Mouse (Mus musculus) stomach, postnatal 0 days (tissue): ENCODE results near the gene Pex10. TPM values are rescaled to one million over a fixed set of nuclear protein-coding genes. Genes with fewer than 3 reads are reported as not detected.

Experiments
- ATAC-seq: fragments of 200-750 bp; cut with Nextera tagmentation; 2 replicates; pipeline ENCODE4 v1.8.0; 2017; ENCODE audit not compliant: low FRiP score, low TSS enrichment
- DNase-seq: peaks from one replicate; pipeline ENCODE4 v3.0.0-alpha.2; 2016; ENCODE audit warnings: low spot score
- H3K27ac ChIP-seq: fragments of 300-500 bp; sonication (generic); replicated peaks from 2 replicates; pipeline ENCODE4 v1.5.1; 2014; ENCODE audit warnings: mild to moderate bottlenecking, control low read depth
- H3K27me3 ChIP-seq: fragments of 300-500 bp; sonication (generic); 2 replicates; pipeline ENCODE4 v1.6.1; 2014; ENCODE audit warnings: low read length; ENCODE audit not compliant: control insufficient read depth, insufficient read depth
- H3K36me3 ChIP-seq: fragments of 300-500 bp; sonication (generic); 2 replicates; pipeline ENCODE4 v1.6.1; 2014; ENCODE audit warnings: low read length, mixed read lengths; ENCODE audit not compliant: control insufficient read depth, insufficient read depth
- H3K4me1 ChIP-seq: fragments of 300-500 bp; sonication (generic); replicated peaks from 2 replicates; pipeline ENCODE4 v1.6.1; 2014; ENCODE audit warnings: antibody characterized with exemption; ENCODE audit not compliant: control insufficient read depth, insufficient read depth
- H3K4me2 ChIP-seq: fragments of 300-500 bp; sonication (generic); replicated peaks from 2 replicates; pipeline ENCODE4 v1.6.1; 2014; ENCODE audit warnings: low read depth, mild to moderate bottlenecking, control low read depth, moderate library complexity
- H3K4me3 ChIP-seq: fragments of 300-500 bp; sonication (generic); 2 replicates; pipeline ENCODE4 v1.5.1; 2014; ENCODE audit warnings: low read depth, low read length, control low read depth
- H3K9ac ChIP-seq: fragments of 300-500 bp; sonication (generic); 2 replicates; pipeline ENCODE4 v1.6.1; 2014; ENCODE audit warnings: mild to moderate bottlenecking, low read length, control low read depth, mixed read lengths
- H3K9me3 ChIP-seq: fragments of 300-500 bp; sonication (generic); 2 replicates; pipeline ENCODE4 v1.6.1; 2016; ENCODE audit warnings: low read length; ENCODE audit not compliant: control insufficient read depth
- CTCF ChIP-seq: IDR thresholded peaks from 2 replicates; pipeline ENCODE4 v1.5.1; 2016; ENCODE audit warnings: antibody characterized with exemption, low read depth, mild to moderate bottlenecking, moderate library complexity
- EP300 ChIP-seq: optimal IDR thresholded peaks from 2 replicates; pipeline ENCODE3; 2016; ENCODE audit warnings: antibody characterized with exemption
- WGBS: fragments of 180-500 bp; shearing (Covaris S2); extraction: QIAGEN DNeasy Blood & Tissue Kit; methylation state at CpG from one replicate; pipeline ENCODE4 v1.1.7; 2014; 5-methylcytosine and 5-hydroxymethylcytosine counted together
- polyA plus RNA-seq: library from polyadenylated mRNA; unstranded; fragments of >200 nt; fragmentation: Nextera tagmentation; extraction: Ambion mirVana; gene quantifications from 2 replicates; pipeline ENCODE4 v1.2.1, GENCODE M21; 2015

The Pex10 gene
- polyA plus RNA-seq, 1 experiment from 2014 or later = 10.3 TPM

DNA sequence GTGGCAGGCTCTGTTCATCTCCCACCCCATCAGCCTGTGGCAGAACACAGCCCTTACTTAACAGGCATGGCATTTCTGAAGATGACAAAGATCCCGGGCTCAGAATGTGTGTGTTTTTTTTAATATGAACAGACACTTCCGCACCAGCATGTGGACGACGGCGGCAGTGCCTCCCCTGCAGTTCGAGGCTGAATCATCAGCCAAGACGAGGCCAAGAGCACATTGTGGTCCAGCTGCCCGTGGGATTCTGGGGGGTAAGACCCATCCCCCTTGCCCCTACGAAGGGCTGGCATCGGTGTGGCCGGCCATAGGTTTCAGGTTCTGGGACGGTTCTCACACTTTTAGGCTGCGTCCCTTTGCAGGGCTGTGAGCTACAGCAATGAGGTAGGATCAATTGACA lies 32.0 kb upstream of the Pex10 start:
- H3K4me3 ChIP-seq = no peak overlapping the region
- DNase-seq (no peak), ATAC-seq (no peak)
- TF ChIP-seq CTCF (no peak), EP300 (no peak)
- 68% methylated on average over 13 of the region's 13 CpGs for WGBS
- H3K27ac ChIP-seq = no peak overlapping the region
- H3K4me1 ChIP-seq = no peaks in the 10 kb centered on the region
- no peak overlapping the region for H3K4me2 ChIP-seq
- H3K9ac ChIP-seq = no peak overlapping the region
- H3K27me3 ChIP-seq = no peaks in the 10 kb centered on the region
- H3K36me3 ChIP-seq = no peaks in the 10 kb centered on the region
- no peaks in the 10 kb centered on the region for H3K9me3 ChIP-seq

DNA sequence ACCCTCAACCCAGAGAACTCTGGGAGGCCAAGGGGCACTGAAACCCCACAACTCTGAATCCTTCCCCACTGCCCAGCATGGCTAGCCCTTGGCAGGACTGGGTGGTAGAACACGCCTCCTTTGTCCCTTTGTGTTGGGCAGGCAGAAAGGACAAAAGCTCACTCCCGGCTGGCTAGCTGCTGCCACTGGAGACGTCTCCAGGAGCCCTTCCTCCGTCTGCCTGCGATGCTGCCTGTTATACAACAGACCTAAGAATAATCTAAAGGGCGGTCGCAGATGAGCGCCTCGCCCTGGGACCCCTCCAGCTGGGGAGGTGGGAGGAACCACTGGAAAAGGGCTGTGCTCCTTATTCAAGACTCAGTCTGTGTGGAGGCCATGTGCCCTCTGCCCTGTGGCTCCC lies 26.6 kb upstream of the Pex10 start:
- WGBS = 60% methylated on average over 9 of the region's 9 CpGs
- Histone ChIP-seq H3K9ac (no peak overlapping the region), H3K36me3 (no peaks in the 10 kb centered on the region), H3K4me3 (no peak overlapping the region), H3K4me2 (no peak overlapping the region), H3K9me3 (no peaks in the 10 kb centered on the region), H3K27ac (no peak overlapping the region), H3K27me3 (no peaks in the 10 kb centered on the region), H3K4me1 (no peaks in the 10 kb centered on the region)
- DNase-seq (no peak), ATAC-seq (no peak)
- TF ChIP-seq CTCF (no peak), EP300 (no peak)

DNA sequence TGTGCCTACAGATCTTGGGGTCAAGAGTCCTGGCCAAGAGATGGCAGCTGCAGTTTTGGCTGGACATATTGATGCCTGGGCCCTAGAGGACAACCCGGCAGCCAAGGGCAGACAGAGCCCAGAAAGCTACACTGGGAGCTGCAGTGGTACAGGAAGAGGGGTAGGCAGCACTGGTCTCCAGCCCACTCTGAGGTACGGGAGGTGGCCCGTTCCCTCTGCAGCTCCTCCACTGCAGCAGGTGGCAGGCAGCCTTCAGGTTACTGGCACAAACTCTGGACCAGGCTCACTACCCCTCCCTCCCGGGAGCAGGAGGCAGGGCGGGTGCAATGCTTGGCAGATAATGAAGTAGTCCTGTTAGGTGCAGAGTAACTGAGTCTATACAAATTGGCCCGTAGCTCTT lies 26.1 kb upstream of the Pex10 start:
- DNase-seq (no peak), ATAC-seq (no peak)
- H3K9me3 ChIP-seq = no peaks in the 10 kb centered on the region
- no peak overlapping the region for H3K9ac ChIP-seq
- 49% methylated on average over 6 of the region's 6 CpGs for WGBS
- no peak overlapping the region for H3K4me2 ChIP-seq
- H3K27ac ChIP-seq = no peak overlapping the region
- H3K27me3 ChIP-seq = no peaks in the 10 kb centered on the region
- H3K4me3 ChIP-seq = no peak overlapping the region
- TF ChIP-seq CTCF (no peak), EP300 (no peak)
- H3K4me1 ChIP-seq = no peaks in the 10 kb centered on the region
- H3K36me3 ChIP-seq = no peaks in the 10 kb centered on the region

DNA sequence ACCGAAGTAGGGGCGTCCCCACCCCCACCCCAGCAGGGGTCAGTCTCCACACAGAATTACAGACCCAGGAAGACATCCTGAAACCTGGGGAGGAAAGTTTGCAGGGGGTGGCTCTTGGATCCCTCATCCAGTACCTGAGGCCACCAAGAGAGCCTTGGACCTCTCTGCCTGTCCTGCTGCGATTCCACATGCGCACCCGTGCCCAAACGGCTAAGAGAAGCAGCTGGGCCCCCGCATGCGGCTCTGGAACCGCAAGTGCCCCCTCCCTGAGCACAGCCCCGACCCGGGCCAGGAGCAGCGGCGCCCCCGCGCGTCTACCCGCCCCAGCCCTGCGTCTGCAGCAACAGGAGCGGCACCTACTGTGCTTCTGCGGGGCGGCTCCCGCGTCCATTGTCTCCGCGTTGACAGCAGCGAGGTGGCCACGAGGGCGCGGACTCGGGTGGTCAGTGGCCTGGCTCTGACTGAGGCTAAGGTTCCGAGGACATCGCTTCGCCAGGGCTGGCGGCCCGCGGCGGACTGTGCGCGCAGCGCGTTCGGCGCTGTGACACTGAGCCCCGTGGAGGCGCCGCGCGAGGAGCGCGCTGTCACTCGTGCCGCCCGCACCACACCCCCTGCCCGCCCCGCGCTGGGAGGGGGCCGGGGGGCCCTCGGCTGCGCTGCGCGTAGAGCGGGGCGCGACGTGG lies 24.1 kb upstream of the Pex10 start:
- H3K4me3 ChIP-seq = peak overlapping the region; percentile 18; the same call in 1 of the 2 replicates
- H3K4me2 ChIP-seq = peak overlapping the region; percentile 38
- H3K9me3 ChIP-seq = no peaks in the 10 kb centered on the region
- DNase-seq (no peak), ATAC-seq (no peak)
- no peaks in the 10 kb centered on the region for H3K27me3 ChIP-seq
- H3K27ac ChIP-seq = no peak overlapping the region
- H3K9ac ChIP-seq = no peak overlapping the region
- 17% methylated on average over 61 of the region's 65 CpGs for WGBS
- no peaks in the 10 kb centered on the region for H3K4me1 ChIP-seq
- no peaks in the 10 kb centered on the region for H3K36me3 ChIP-seq
- TF ChIP-seq EP300 (no peak), CTCF (no peak)

DNA sequence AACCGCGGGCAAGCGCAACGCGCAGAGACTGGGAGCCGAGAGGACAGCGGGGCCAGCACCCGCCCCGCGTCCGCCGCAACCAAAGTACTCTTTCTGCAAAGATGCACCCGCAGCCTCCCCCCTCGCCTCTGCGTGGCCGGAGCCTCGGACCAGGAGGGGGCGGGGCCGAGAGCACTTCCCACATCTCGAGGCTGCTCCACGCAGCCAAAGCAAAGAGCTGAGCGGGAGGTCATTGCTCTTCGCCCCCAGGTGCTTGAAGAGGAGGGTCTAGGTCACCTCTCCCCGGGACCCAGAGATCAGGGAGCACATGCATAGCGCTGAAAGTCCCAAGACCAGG lies 23.6 kb upstream of the Pex10 start:
- Histone ChIP-seq H3K9me3 (no peaks in the 10 kb centered on the region), H3K9ac (no peak overlapping the region), H3K4me2 (peak overlapping the region; percentile 38), H3K27ac (no peak overlapping the region), H3K4me1 (no peaks in the 10 kb centered on the region), H3K27me3 (no peaks in the 10 kb centered on the region), H3K36me3 (no peaks in the 10 kb centered on the region), H3K4me3 (peak overlapping the region; percentile 18; the same call in 1 of the 2 replicates)
- 9% methylated on average over 25 of the region's 25 CpGs for WGBS
- no peak for TF ChIP-seq EP300
- TF ChIP-seq CTCF = no peak
- DNase-seq (no peak), ATAC-seq (no peak)

DNA sequence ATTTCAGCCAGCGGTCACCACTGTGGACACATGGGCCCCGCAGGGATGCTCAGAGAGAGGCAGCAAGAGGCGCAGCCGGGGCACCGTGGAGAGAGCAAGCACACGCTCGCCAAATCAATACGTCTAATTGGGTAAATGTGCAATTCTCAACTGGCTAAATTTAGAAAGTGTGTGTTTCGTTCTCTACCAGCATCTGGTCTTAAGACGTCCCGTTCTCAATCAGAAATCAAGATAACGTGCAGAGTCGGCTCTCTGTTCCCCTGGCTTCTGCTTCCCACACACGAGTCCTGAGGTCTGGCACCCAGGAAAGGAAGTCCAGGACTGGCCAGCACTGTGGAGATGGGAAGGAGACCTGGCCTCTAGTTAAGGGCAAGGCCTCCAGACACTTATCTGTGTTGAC lies 20.2 kb upstream of the Pex10 start:
- H3K27ac ChIP-seq = no peak overlapping the region
- H3K27me3 ChIP-seq = no peaks in the 10 kb centered on the region
- no peak overlapping the region for H3K4me3 ChIP-seq
- no peak for ATAC-seq
- no peaks in the 10 kb centered on the region for H3K9me3 ChIP-seq
- WGBS = 75% methylated on average over 14 of the region's 14 CpGs
- no peaks in the 10 kb centered on the region for H3K4me1 ChIP-seq
- H3K4me2 ChIP-seq = no peak overlapping the region
- DNase-seq = no peak
- TF ChIP-seq EP300 = no peak
- TF ChIP-seq CTCF = no peak
- H3K36me3 ChIP-seq = no peaks in the 10 kb centered on the region
- no peak overlapping the region for H3K9ac ChIP-seq
